Mouse (Mus musculus): ENCODE measurements at regions not wholly inside any gene's neighbourhood (a gene's known extent, or its start where the extent isn't known, plus 50 kb on each side); places are given as distances from the start of the nearest gene placed in this dataset.

GRCm38 (mm10) chrX:53976273-53977135, 179.0 kb upstream of the Xlr start:
- Histone ChIP-seq H3K36me3 (no peaks in the 10 kb centered on the region), H3K4me2 (peak overlapping the region; percentile 87), H3K4me1 (replicated peaks) (no peaks in the 10 kb centered on the region), H3K27ac (ENCODE audit: poor library complexity, severe bottlenecking) (no peak overlapping the region), H3K9me3 (replicated peaks) (0 out of 2 replicates have a peak, but pooled peaks cover 3% of the 10 kb centered on the region), H3K27me3 (replicated peaks) (0 out of 2 replicates have a peak, but pooled peaks cover 4% of the 10 kb centered on the region), H3K9ac (no peak overlapping the region), H3K4me3 (peak overlapping the region; percentile 49)
- no peak for ATAC-seq (ENCODE audit: insufficient number of reproducible peaks, low FRiP score)
- 12% methylated on average over 42 of the region's 42 CpGs for WGBS

GRCm38 (mm10) chrX:53975545-53976272, 178.2 kb upstream of the Xlr start:
- Histone ChIP-seq H3K4me1 (replicated peaks) (no peaks in the 10 kb centered on the region), H3K4me2 (peak overlapping the region; percentile 87), H3K9ac (no peak overlapping the region), H3K27me3 (replicated peaks) (0 out of 2 replicates have a peak, but pooled peaks cover 4% of the 10 kb centered on the region), H3K27ac (ENCODE audit: poor library complexity, severe bottlenecking) (no peak overlapping the region), H3K4me3 (peak overlapping the region; percentile 49), H3K9me3 (replicated peaks) (0 out of 2 replicates have a peak, but pooled peaks cover 3% of the 10 kb centered on the region), H3K36me3 (no peaks in the 10 kb centered on the region)
- WGBS: 16% methylated on average over 28 of the region's 28 CpGs
- no peak for ATAC-seq (ENCODE audit: insufficient number of reproducible peaks, low FRiP score)

GRCm38 (mm10) chrX:53974732-53975544, 177.4 kb upstream of the Xlr start:
- 0 out of 2 replicates have a peak, but pooled peaks cover 4% of the 10 kb centered on the region for H3K27me3 ChIP-seq (replicated peaks)
- no peak overlapping the region for H3K9ac ChIP-seq
- peak overlapping the region; percentile 49 for H3K4me3 ChIP-seq
- H3K4me1 ChIP-seq (replicated peaks): no peaks in the 10 kb centered on the region
- ATAC-seq (ENCODE audit: insufficient number of reproducible peaks, low FRiP score): no peak
- H3K27ac ChIP-seq (ENCODE audit: poor library complexity, severe bottlenecking): no peak overlapping the region
- 0 out of 2 replicates have a peak, but pooled peaks cover 3% of the 10 kb centered on the region for H3K9me3 ChIP-seq (replicated peaks)
- H3K4me2 ChIP-seq: peak overlapping the region; percentile 87
- no peaks in the 10 kb centered on the region for H3K36me3 ChIP-seq
- 14% methylated on average over 50 of the region's 52 CpGs for WGBS
